Mouse (Mus musculus) forebrain, embryonic 14.5 days (tissue): ENCODE results near the gene Llgl2. TPM values are rescaled to one million over a fixed set of nuclear protein-coding genes. Genes with fewer than 3 reads are reported as not detected.

Source experiments
- ATAC-seq: fragments of 200-750 bp; cut with Nextera tagmentation; 2 replicates; pipeline ENCODE4 v1.8.0; 2017; ENCODE audit warnings: mild to moderate bottlenecking, moderate library complexity
- DNase-seq: peaks from one replicate; pipeline ENCODE4 v3.0.0-alpha.2; 2015; ENCODE audit warnings: low spot score
- H3K27ac ChIP-seq: fragments of 300-500 bp; sonication (generic); 2 replicates; pipeline ENCODE4 v1.5.1; 2014; ENCODE audit warnings: low read depth, mild to moderate bottlenecking, control low read depth, low read length, moderate library complexity
- H3K27me3 ChIP-seq: fragments of 300-500 bp; sonication (generic); replicated peaks from 2 replicates; pipeline ENCODE4 v1.6.1; 2014; ENCODE audit warnings: low read length, control low read depth, mixed read lengths; ENCODE audit not compliant: control insufficient read depth, insufficient read depth
- H3K36me3 ChIP-seq: fragments of 300-500 bp; sonication (generic); 2 replicates; pipeline ENCODE4 v1.6.1; 2014; ENCODE audit warnings: low read length, control low read depth; ENCODE audit not compliant: control insufficient read depth, insufficient read depth
- H3K4me1 ChIP-seq: fragments of 300-500 bp; sonication (generic); 2 replicates; pipeline ENCODE4 v1.6.1; 2014; ENCODE audit warnings: antibody characterized with exemption, low read length, control low read depth; ENCODE audit not compliant: control insufficient read depth, insufficient read depth
- H3K4me2 ChIP-seq: fragments of 300-500 bp; sonication (generic); 2 replicates; pipeline ENCODE4 v1.6.1; 2014; ENCODE audit warnings: mild to moderate bottlenecking, control low read depth, low read length
- H3K4me3 ChIP-seq: fragments of 300-500 bp; sonication (generic); 2 replicates; pipeline ENCODE4 v1.5.1; 2014; ENCODE audit warnings: low read depth, low read length, control low read depth
- H3K9ac ChIP-seq: fragments of 300-500 bp; sonication (generic); 2 replicates; pipeline ENCODE4 v1.6.1; 2014; ENCODE audit warnings: mild to moderate bottlenecking, low read length, control low read depth, moderate library complexity
- H3K9me3 ChIP-seq: fragments of 300-500 bp; sonication (generic); replicated peaks from 2 replicates; pipeline ENCODE4 v1.6.1; 2016; ENCODE audit warnings: low read length, control low read depth, mixed read lengths; ENCODE audit not compliant: control insufficient read depth
- WGBS: fragments of 180-500 bp; shearing (Covaris S2); extraction: QIAGEN DNeasy Blood & Tissue Kit; methylation state at CpG from one replicate; pipeline ENCODE4 v1.1.7; 2014; 5-methylcytosine and 5-hydroxymethylcytosine counted together
- polyA plus RNA-seq: library from polyadenylated mRNA; unstranded; fragments of >200 nt; fragmentation: Nextera tagmentation; extraction: Ambion mirVana; gene quantifications from 2 replicates; pipeline ENCODE4 v1.2.1, GENCODE M21; 2014

Gene Llgl2
- polyA plus RNA-seq, 1 experiment from 2014 or later = 0.70 TPM

GRCm38 (mm10) chr11:115812533-115813420, 11.1 kb upstream of the Llgl2 start:
- H3K4me1 ChIP-seq = peaks cover 38% of the 10 kb centered on the region
- H3K36me3 ChIP-seq = peaks cover 22% of the 10 kb centered on the region
- peak overlapping the region; percentile 48; the same call in 1 of the 2 replicates for H3K27ac ChIP-seq
- 3% methylated on average over 28 of the region's 28 CpGs for WGBS
- peak; percentile 49 for DNase-seq
- H3K9me3 ChIP-seq = no peaks in the 10 kb centered on the region
- peak overlapping the region; percentile 66 for H3K4me2 ChIP-seq
- H3K9ac ChIP-seq = peak overlapping the region; percentile 89
- ATAC-seq = peak; percentile 19
- H3K27me3 ChIP-seq = no peaks in the 10 kb centered on the region
- H3K4me3 ChIP-seq = peak overlapping the region; percentile 97

- peak; percentile 90 for ATAC-seq
- H3K27me3 ChIP-seq = no peaks in the 10 kb centered on the region
- H3K9me3 ChIP-seq = no peaks in the 10 kb centered on the region
- H3K27ac ChIP-seq = peak within 1 kb of the TSS; percentile 48; the same call in 1 of the 2 replicates
- H3K4me1 ChIP-seq = peaks cover 29% of the 10 kb centered on the region
- H3K36me3 ChIP-seq = peaks cover 22% of the 10 kb centered on the region
- H3K4me3 ChIP-seq = peak within 1 kb of the TSS; percentile 97
- peak; percentile 97 for DNase-seq
- WGBS = under 1% methylated on average over 44 of the region's 44 CpGs
- peak within 1 kb of the TSS; percentile 89 for H3K9ac ChIP-seq
- peak within 1 kb of the TSS; percentile 66 for H3K4me2 ChIP-seq
These were observed 10.1 kb upstream of the Llgl2 start, which contains the start of gene Caskin2 for GRCm38 (mm10) chr11:115813507-115814296. Gene Caskin2 (minus strand): TSS chr11:115813639.

- H3K4me1 ChIP-seq = peaks cover 19% of the 10 kb centered on the region
- peak within 1 kb of the TSS; percentile 97 for H3K4me3 ChIP-seq
- ATAC-seq (peak; percentile 60), DNase-seq (peak; percentile 79)
- H3K4me2 ChIP-seq = peak within 1 kb of the TSS; percentile 66
- H3K9me3 ChIP-seq = no peaks in the 10 kb centered on the region
- WGBS = under 1% methylated on average over 78 of the region's 84 CpGs
- H3K27me3 ChIP-seq = no peaks in the 10 kb centered on the region
- H3K27ac ChIP-seq = peak within 1 kb of the TSS; percentile 65
- peak within 1 kb of the TSS; percentile 89 for H3K9ac ChIP-seq
- H3K36me3 ChIP-seq = peaks cover 27% of the 10 kb centered on the region
These were observed 9.0 kb upstream of the Llgl2 start, which contains the start of gene Tsen54 for GRCm38 (mm10) chr11:115814605-115815450. Gene Tsen54 (plus strand): TSS chr11:115814724.

GRCm38 (mm10) chr11:115817331-115817730, 6.5 kb upstream of the Llgl2 start:
- DNase-seq (no peak), ATAC-seq (no peak)
- WGBS = 90% methylated on average over 5 of the region's 5 CpGs
- peaks cover 13% of the 10 kb centered on the region for H3K4me1 ChIP-seq
- peaks cover 43% of the 10 kb centered on the region for H3K36me3 ChIP-seq
- no peak overlapping the region for H3K4me2 ChIP-seq
- H3K9me3 ChIP-seq = no peaks in the 10 kb centered on the region
- no peaks in the 10 kb centered on the region for H3K27me3 ChIP-seq
- no peak overlapping the region for H3K27ac ChIP-seq
- no peak overlapping the region for H3K9ac ChIP-seq
- no peak overlapping the region for H3K4me3 ChIP-seq

GRCm38 (mm10) chr11:115819915-115820623, 3.8 kb upstream of the Llgl2 start:
- ATAC-seq (no peak), DNase-seq (no peak)
- peaks cover 16% of the 10 kb centered on the region for H3K4me1 ChIP-seq
- H3K9me3 ChIP-seq = no peaks in the 10 kb centered on the region
- no peak overlapping the region for H3K4me2 ChIP-seq
- no peak overlapping the region for H3K4me3 ChIP-seq
- H3K9ac ChIP-seq = no peak overlapping the region
- H3K27me3 ChIP-seq = peaks cover 16% of the 10 kb centered on the region
- H3K36me3 ChIP-seq = peaks cover 49% of the 10 kb centered on the region
- 92% methylated on average over 16 of the region's 16 CpGs for WGBS
- no peak overlapping the region for H3K27ac ChIP-seq

GRCm38 (mm10) chr11:115821001-115821400, 2.8 kb upstream of the Llgl2 start:
- Histone ChIP-seq H3K4me1 (peaks cover 9% of the 10 kb centered on the region), H3K4me3 (no peak overlapping the region), H3K4me2 (no peak overlapping the region), H3K9me3 (no peaks in the 10 kb centered on the region), H3K9ac (no peak overlapping the region), H3K27ac (no peak overlapping the region), H3K36me3 (peaks cover 47% of the 10 kb centered on the region), H3K27me3 (peaks cover 24% of the 10 kb centered on the region)
- WGBS = 78% methylated on average over 4 of the region's 4 CpGs
- ATAC-seq (no peak), DNase-seq (no peak)

GRCm38 (mm10) chr11:115824813-115825212, 964 bp downstream of the Llgl2 start:
- peaks cover 31% of the 10 kb centered on the region for H3K36me3 ChIP-seq
- no peaks in the 10 kb centered on the region for H3K9me3 ChIP-seq
- peak overlapping the region; percentile 55 for H3K4me3 ChIP-seq
- DNase-seq (no peak), ATAC-seq (no peak)
- peak overlapping the region; percentile 95 for H3K4me2 ChIP-seq
- WGBS = 15% methylated on average over 11 of the region's 11 CpGs
- peaks cover 30% of the 10 kb centered on the region for H3K27me3 ChIP-seq
- H3K27ac ChIP-seq = no peak overlapping the region
- H3K9ac ChIP-seq = no peak overlapping the region
- peaks cover 8% of the 10 kb centered on the region; the same call in 1 of the 2 replicates for H3K4me1 ChIP-seq

GRCm38 (mm10) chr11:115826487-115826886, 2.6 kb downstream of the Llgl2 start:
- no peak for DNase-seq
- no peak for ATAC-seq
- no peak overlapping the region for H3K4me2 ChIP-seq
- H3K27me3 ChIP-seq = peaks cover 35% of the 10 kb centered on the region
- no peak overlapping the region for H3K27ac ChIP-seq
- H3K4me1 ChIP-seq = peaks cover 8% of the 10 kb centered on the region; the same call in 1 of the 2 replicates
- no peak overlapping the region for H3K4me3 ChIP-seq
- no peak overlapping the region for H3K9ac ChIP-seq
- no peaks in the 10 kb centered on the region for H3K9me3 ChIP-seq
- peaks cover 14% of the 10 kb centered on the region for H3K36me3 ChIP-seq
- 39% methylated on average over 5 of the region's 5 CpGs for WGBS
